Mouse (Mus musculus): ENCODE measurements around the gene Tpst2. TPM values are rescaled to one million over a fixed set of nuclear protein-coding genes. Genes with fewer than 3 reads are reported as not detected.

The Tpst2 gene
- total and polyA plus RNA-seq, 2 experiments from 2014 or later: 42.9 to 86.1 TPM

DNA sequence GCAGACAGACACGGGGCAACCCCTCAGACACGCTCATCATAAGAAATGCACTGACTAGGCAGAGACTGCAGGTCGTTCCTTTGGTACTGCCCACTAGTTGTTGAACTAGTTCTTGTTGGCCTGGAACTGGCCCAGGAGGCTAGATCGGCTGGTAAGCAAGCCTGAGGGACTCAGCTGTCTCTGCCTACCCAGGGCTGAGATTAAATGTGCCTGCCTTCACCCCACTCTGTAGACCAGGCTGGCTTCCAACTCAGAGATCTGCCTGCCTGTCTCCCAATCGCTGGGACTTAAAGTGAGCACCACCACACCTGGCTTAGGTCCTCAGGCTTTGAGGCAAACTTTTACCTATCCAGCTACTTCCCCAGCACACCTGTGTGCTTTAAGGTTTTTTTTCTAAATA lies 43.9 kb downstream of the Tpst2 start:
- DNase-seq (ENCODE audit: low spot score) (no peak), ATAC-seq (ENCODE audit: insufficient read depth, low read depth) (no peak)
- Histone ChIP-seq H3K36me3 (replicated peaks; ENCODE audit: control insufficient read depth, insufficient read depth, low read length) (peaks cover 12% of the 10 kb centered on the region), H3K9me3 (replicated peaks; ENCODE audit: control insufficient read depth, low read length) (no peaks in the 10 kb centered on the region), H3K4me3 (ENCODE audit: low read depth, low read length) (no peak overlapping the region), H3K27me3 (ENCODE audit: control insufficient read depth, insufficient read depth, low read length) (no peaks in the 10 kb centered on the region), H3K4me2 (ENCODE audit: low read depth, low read length) (no peak overlapping the region), H3K27ac (ENCODE audit: low read depth) (no peak overlapping the region), H3K4me1 (ENCODE audit: control insufficient read depth, insufficient read depth) (peaks cover 15% of the 10 kb centered on the region), H3K9ac (replicated peaks; ENCODE audit: low read depth, low read length) (no peak overlapping the region)
- 78% methylated on average over 5 of the region's 5 CpGs for WGBS
- TF ChIP-seq EP300 (IDR thresholded peaks at IDR 0.05; ENCODE audit: low read depth) (no peak), CTCF (IDR thresholded peaks at IDR 0.05; ENCODE audit: low read depth) (no peak)

- Histone ChIP-seq H3K36me3 (replicated peaks; ENCODE audit: control insufficient read depth, insufficient read depth, low read length) (peaks cover 6% of the 10 kb centered on the region; the same call in 1 of the 2 replicates), H3K4me1 (ENCODE audit: control insufficient read depth, insufficient read depth) (peaks cover 20% of the 10 kb centered on the region), H3K27ac (ENCODE audit: low read depth) (no peak overlapping the region), H3K4me2 (ENCODE audit: low read depth, low read length) (no peak overlapping the region), H3K27me3 (ENCODE audit: control insufficient read depth, insufficient read depth, low read length) (no peaks in the 10 kb centered on the region), H3K4me3 (ENCODE audit: low read depth, low read length) (no peak overlapping the region), H3K9ac (replicated peaks; ENCODE audit: low read depth, low read length) (no peak overlapping the region), H3K9me3 (replicated peaks; ENCODE audit: control insufficient read depth, low read length) (no peaks in the 10 kb centered on the region)
- TF ChIP-seq EP300 (IDR thresholded peaks at IDR 0.05; ENCODE audit: low read depth) (no peak), CTCF (IDR thresholded peaks at IDR 0.05; ENCODE audit: low read depth) (no peak)
- DNase-seq (ENCODE audit: low spot score) (no peak), ATAC-seq (ENCODE audit: insufficient read depth, low read depth) (no peak)
- WGBS: 39% methylated on average over 6 of the region's 6 CpGs
Measured at GRCm38 (mm10) chr5:112320936-112321335, 44.4 kb downstream of the Tpst2 start.

DNA sequence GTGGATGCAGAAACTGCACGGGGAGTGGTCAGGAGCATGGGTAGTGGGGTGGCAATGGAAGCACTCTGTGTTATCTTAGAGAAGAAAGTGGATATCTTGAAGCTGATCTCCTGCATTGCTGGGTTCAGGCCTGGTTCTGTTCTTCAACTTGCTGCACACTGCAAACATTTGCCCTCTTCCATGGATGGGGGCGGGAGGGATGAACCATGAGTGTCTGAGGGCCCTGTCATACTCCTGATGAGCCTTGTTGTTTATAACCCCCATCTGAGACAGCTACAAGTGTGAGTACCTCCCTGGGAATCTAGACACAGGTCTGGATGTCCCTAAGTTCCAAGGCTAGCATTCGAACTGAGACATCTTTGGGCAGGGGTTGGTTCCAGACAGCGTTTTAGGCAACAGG lies 44.9 kb downstream of the Tpst2 start:
- WGBS: 69% methylated on average over 4 of the region's 4 CpGs
- ATAC-seq (ENCODE audit: insufficient read depth, low read depth): no peak
- no peaks in the 10 kb centered on the region for H3K9me3 ChIP-seq (replicated peaks; ENCODE audit: control insufficient read depth, low read length)

DNA sequence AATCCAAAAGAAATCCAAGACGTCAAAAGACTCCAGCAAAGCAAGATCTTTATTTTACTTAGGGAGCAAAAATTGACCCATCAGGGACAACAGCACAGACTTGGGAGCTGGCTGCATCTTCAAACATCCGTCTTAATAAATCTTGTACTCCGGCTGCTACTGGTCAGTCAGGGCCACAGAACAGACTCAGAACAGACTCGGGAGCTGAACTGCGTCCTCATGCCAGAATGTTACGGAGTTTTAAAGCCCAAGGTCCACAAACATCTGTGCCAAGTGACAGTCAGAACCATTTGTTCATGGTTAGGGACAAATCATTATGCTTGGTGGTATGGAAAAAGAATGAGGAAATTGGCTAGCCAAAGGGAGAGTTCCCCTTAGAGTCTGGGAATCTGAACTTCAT lies 46.8 kb downstream of the Tpst2 start:
- Histone ChIP-seq H3K36me3 (replicated peaks; ENCODE audit: control insufficient read depth, insufficient read depth, low read length) (peaks cover 6% of the 10 kb centered on the region; the same call in 1 of the 2 replicates), H3K27me3 (ENCODE audit: control insufficient read depth, insufficient read depth, low read length) (no peaks in the 10 kb centered on the region), H3K4me2 (ENCODE audit: low read depth, low read length) (no peak overlapping the region), H3K4me1 (ENCODE audit: control insufficient read depth, insufficient read depth) (peaks cover 26% of the 10 kb centered on the region), H3K4me3 (ENCODE audit: low read depth, low read length) (no peak overlapping the region), H3K9me3 (replicated peaks; ENCODE audit: control insufficient read depth, low read length) (no peaks in the 10 kb centered on the region), H3K9ac (replicated peaks; ENCODE audit: low read depth, low read length) (no peak overlapping the region), H3K27ac (ENCODE audit: low read depth) (no peak overlapping the region)
- no peak for TF ChIP-seq EP300 (IDR thresholded peaks at IDR 0.05; ENCODE audit: low read depth)
- TF ChIP-seq CTCF (IDR thresholded peaks at IDR 0.05; ENCODE audit: low read depth): no peak
- 83% methylated on average over 6 of the region's 6 CpGs for WGBS
- ATAC-seq (ENCODE audit: insufficient read depth, low read depth) (no peak), DNase-seq (ENCODE audit: low spot score) (no peak)

More for the DNA sequence above, 44.9 kb downstream of the Tpst2 start:
- Histone ChIP-seq H3K27me3 (ENCODE audit: control insufficient read depth, insufficient read depth, low read length) (no peaks in the 10 kb centered on the region), H3K36me3 (replicated peaks; ENCODE audit: control insufficient read depth, insufficient read depth, low read length) (peaks cover 2% of the 10 kb centered on the region; the same call in 1 of the 2 replicates), H3K4me3 (ENCODE audit: low read depth, low read length) (no peak overlapping the region), H3K27ac (ENCODE audit: low read depth) (no peak overlapping the region), H3K4me1 (ENCODE audit: control insufficient read depth, insufficient read depth) (peaks cover 20% of the 10 kb centered on the region), H3K9ac (replicated peaks; ENCODE audit: low read depth, low read length) (no peak overlapping the region), H3K4me2 (ENCODE audit: low read depth, low read length) (no peak overlapping the region)
- DNase-seq (ENCODE audit: low spot score): no peak
- no peak for TF ChIP-seq CTCF (IDR thresholded peaks at IDR 0.05; ENCODE audit: low read depth)
- TF ChIP-seq EP300 (IDR thresholded peaks at IDR 0.05; ENCODE audit: low read depth): no peak

GRCm38 (mm10) chr5:112324637-112325545 lies 48.4 kb downstream of the Tpst2 start:
- no peaks in the 10 kb centered on the region for H3K27me3 ChIP-seq (ENCODE audit: control insufficient read depth, insufficient read depth, low read length)
- TF ChIP-seq CTCF (IDR thresholded peaks at IDR 0.05; ENCODE audit: low read depth): no peak
- no peak for TF ChIP-seq EP300 (IDR thresholded peaks at IDR 0.05; ENCODE audit: low read depth)
- DNase-seq (ENCODE audit: low spot score): peak; percentile 47
- WGBS: 14% methylated on average over 24 of the region's 24 CpGs
- ATAC-seq (ENCODE audit: insufficient read depth, low read depth): peak; percentile 48; the same call in 1 of the 2 replicates
- H3K4me1 ChIP-seq (ENCODE audit: control insufficient read depth, insufficient read depth): peaks cover 26% of the 10 kb centered on the region
- peaks cover 21% of the 10 kb centered on the region for H3K36me3 ChIP-seq (replicated peaks; ENCODE audit: control insufficient read depth, insufficient read depth, low read length)
- peak overlapping the region; percentile 89 for H3K4me2 ChIP-seq (ENCODE audit: low read depth, low read length)
- peak overlapping the region; percentile 99 for H3K4me3 ChIP-seq (ENCODE audit: low read depth, low read length)
- 0 out of 2 replicates have a peak overlapping the region, but pooled peaks have one; percentile 18 for H3K9ac ChIP-seq (replicated peaks; ENCODE audit: low read depth, low read length)
- H3K27ac ChIP-seq (ENCODE audit: low read depth): peak overlapping the region; percentile 86
- H3K9me3 ChIP-seq (replicated peaks; ENCODE audit: control insufficient read depth, low read length): no peaks in the 10 kb centered on the region
